9 mouse cellular contexts compared by ENCODE assay signal in the genomic region with DNA sequence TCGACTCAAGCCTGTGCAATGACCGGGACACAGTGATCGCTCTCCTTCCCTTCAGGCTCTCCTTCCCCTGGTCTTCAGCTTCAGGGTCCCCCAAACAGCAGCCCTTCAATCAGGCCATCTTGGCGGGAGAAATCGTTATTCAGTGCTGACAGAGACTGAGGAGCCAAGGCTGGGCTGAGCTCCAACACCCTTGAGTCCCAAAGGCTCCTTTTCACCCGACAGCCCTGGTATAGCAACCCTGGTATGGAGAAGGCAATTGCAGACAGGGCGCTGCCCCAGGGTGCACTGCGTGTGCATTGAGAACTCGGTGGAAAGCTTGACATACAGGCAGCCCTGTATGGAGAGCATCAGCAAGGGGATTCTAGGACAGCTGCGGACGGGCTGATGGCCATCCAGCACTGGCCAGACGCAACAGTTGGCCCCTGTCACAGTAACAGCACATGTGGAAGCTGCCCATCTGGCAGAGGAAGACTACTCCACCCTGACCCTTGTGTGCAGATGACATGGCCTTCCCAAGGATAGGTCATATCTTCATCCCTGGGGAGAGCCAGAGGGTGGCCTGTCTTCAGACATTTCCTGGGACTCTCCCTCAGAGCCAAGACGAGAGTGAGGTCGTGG. TPM values are rescaled to one million over a fixed set of nuclear protein-coding genes. Genes with fewer than 3 reads are reported as not detected.
DNase-seq lines count a peak whose midpoint lies in the region; ATAC-seq lines count a peak whose summit lies in the region.
"Had no signal": no experiment of that assay in that cellular context is flagged by ENCODE, and none has a peak within 500 bp of the region (broad histone marks: within the 10 kb centered on the region; RNA-seq: fewer than 3 reads in every experiment).

No protein-coding gene starts in this region.

- H3K4me2 ChIP-seq in heart, embryonic 16.5 days (ENCODE audit: low read depth, low read length) = peak overlapping the region; percentile 17
- peak overlapping the region; percentile 79 for H3K4me2 ChIP-seq in limb, embryonic 13.5 days (replicated peaks)
- H3K4me2 ChIP-seq in hindbrain, embryonic 13.5 days = no peak overlapping the region
- H3K4me2 ChIP-seq: midbrain, embryonic 15.5 days had no signal

- H3K9me3 ChIP-seq in heart, embryonic 16.5 days (replicated peaks; ENCODE audit: control insufficient read depth, low read length) = no peaks in the 10 kb centered on the region
- H3K9me3 ChIP-seq in limb, embryonic 13.5 days = no peaks in the 10 kb centered on the region
- no peaks in the 10 kb centered on the region for H3K9me3 ChIP-seq in hindbrain, embryonic 13.5 days
- H3K9me3 ChIP-seq: midbrain, embryonic 15.5 days had no signal

- H3K4me3 ChIP-seq in heart, embryonic 16.5 days (ENCODE audit: low read length) = 0 out of 2 replicates have a peak overlapping the region, but pooled peaks have one; percentile 3
- peak overlapping the region; percentile 22 for H3K4me3 ChIP-seq in limb, embryonic 13.5 days
- no peak overlapping the region for H3K4me3 ChIP-seq in hindbrain, embryonic 13.5 days
- H3K4me3 ChIP-seq: midbrain, embryonic 15.5 days had no signal

- DNase-seq in urinary bladder, postnatal 14 days (ENCODE audit: low spot score) = peak; percentile 57
- DNase-seq in urinary bladder, postnatal 10 days (ENCODE audit: low spot score) = no peak
- DNase-seq in embryo, embryonic 9.5 days (ENCODE audit: extremely low spot score) = no peak
- no peak for DNase-seq in spleen, adult 12 weeks (ENCODE audit: low spot score)

- no peaks in the 10 kb centered on the region for H3K36me3 ChIP-seq in heart, embryonic 16.5 days (ENCODE audit: control insufficient read depth, insufficient read depth)
- H3K36me3 ChIP-seq in limb, embryonic 13.5 days = peaks cover 10% of the 10 kb centered on the region
- H3K36me3 ChIP-seq in hindbrain, embryonic 13.5 days = no peaks in the 10 kb centered on the region
- H3K36me3 ChIP-seq: midbrain, embryonic 15.5 days had no signal

- H3K9ac ChIP-seq in heart, embryonic 16.5 days (ENCODE audit: low read length) = 0 out of 2 replicates have a peak overlapping the region, but pooled peaks have one; percentile 1
- H3K9ac ChIP-seq in limb, embryonic 13.5 days = peak overlapping the region; percentile 55
- H3K9ac ChIP-seq in hindbrain, embryonic 13.5 days = no peak overlapping the region
- H3K9ac ChIP-seq: midbrain, embryonic 15.5 days had no signal

- H3K4me1 ChIP-seq in heart, embryonic 16.5 days (ENCODE audit: control insufficient read depth, insufficient read depth, low read length) = peaks cover 58% of the 10 kb centered on the region
- H3K4me1 ChIP-seq in limb, embryonic 13.5 days = peaks cover 94% of the 10 kb centered on the region
- peaks cover 58% of the 10 kb centered on the region for H3K4me1 ChIP-seq in hindbrain, embryonic 13.5 days (replicated peaks)

- peak overlapping the region; percentile 6; the same call in 1 of the 2 replicates for H3K27ac ChIP-seq in heart, embryonic 16.5 days (ENCODE audit: low read length)
- no peak overlapping the region for H3K27ac ChIP-seq in limb, embryonic 13.5 days
- no peak overlapping the region for H3K27ac ChIP-seq in hindbrain, embryonic 13.5 days
- H3K27ac ChIP-seq: midbrain, embryonic 15.5 days had no signal

- H3K27me3 ChIP-seq in heart, embryonic 16.5 days (ENCODE audit: control insufficient read depth, insufficient read depth, low read length) = peaks cover 8% of the 10 kb centered on the region
- peaks cover 9% of the 10 kb centered on the region; the same call in 1 of the 2 replicates for H3K27me3 ChIP-seq in limb, embryonic 13.5 days
- peaks cover 40% of the 10 kb centered on the region for H3K27me3 ChIP-seq in hindbrain, embryonic 13.5 days

- no peak for ATAC-seq in heart, embryonic 16.5 days (replicated peaks; ENCODE audit: extremely low read depth, insufficient read depth, low FRiP score)
- ATAC-seq in limb, embryonic 13.5 days (ENCODE audit: low FRiP score, low read depth) = no peak
- ATAC-seq in hindbrain, embryonic 13.5 days (ENCODE audit: low FRiP score) = no peak
- no peak for ATAC-seq in megakaryocyte-erythroid progenitor cell, adult 5-6 weeks (replicated peaks; ENCODE audit: low FRiP score, low TSS enrichment, poor library complexity, severe bottlenecking)
- ATAC-seq: midbrain, embryonic 15.5 days had no signal

- 61% methylated on average over 14 of the region's 14 CpGs for WGBS in heart, embryonic 16.5 days
- WGBS in limb, embryonic 13.5 days = 73% methylated on average over 14 of the region's 14 CpGs
- 76% methylated on average over 14 of the region's 14 CpGs for WGBS in hindbrain, embryonic 13.5 days

RNA-seq across cellular contexts. Expression of a gene that starts 2.8 kb away (rescaled TPM):
- polyA plus RNA-seq in heart, embryonic 16.5 days (2015; fragmentation: Nextera tagmentation; extraction: Ambion mirVana) = 47.0 and 48.6 TPM in 2 replicates
- polyA plus RNA-seq in limb, embryonic 13.5 days (2015; fragmentation: Nextera tagmentation; extraction: Ambion mirVana) = 51.3 and 52.2 TPM in 2 replicates
- polyA plus RNA-seq in hindbrain, embryonic 13.5 days (2015; fragmentation: Nextera tagmentation; extraction: Ambion mirVana) = 8.0 and 8.1 TPM in 2 replicates
- total RNA-seq in megakaryocyte-erythroid progenitor cell, adult 5-6 weeks (2014; fragmentation: Nextera tagmentation) = not detected in 2 replicates
- not detected in 2 replicates for total RNA-seq in megakaryocyte-erythroid progenitor cell, adult 5-6 weeks (2017)

RNA-seq across cellular contexts. Expression of a gene that starts 57.2 kb away (rescaled TPM):
- polyA plus RNA-seq in heart, embryonic 16.5 days (2015; fragmentation: Nextera tagmentation; extraction: Ambion mirVana) = 28.2 and 28.3 TPM in 2 replicates
- polyA plus RNA-seq in limb, embryonic 13.5 days (2015; fragmentation: Nextera tagmentation; extraction: Ambion mirVana) = 44.2 and 45.6 TPM in 2 replicates
- polyA plus RNA-seq in hindbrain, embryonic 13.5 days (2015; fragmentation: Nextera tagmentation; extraction: Ambion mirVana) = 105 and 116 TPM in 2 replicates
- total RNA-seq in megakaryocyte-erythroid progenitor cell, adult 5-6 weeks (2014; fragmentation: Nextera tagmentation) = 4.7 and 17.9 TPM in 2 replicates
- 3.5 and 5.3 TPM in 2 replicates for total RNA-seq in megakaryocyte-erythroid progenitor cell, adult 5-6 weeks (2017)
